Mouse (Mus musculus): ENCODE measurements around the gene Tacr2.

Tacr2 gene

DNA sequence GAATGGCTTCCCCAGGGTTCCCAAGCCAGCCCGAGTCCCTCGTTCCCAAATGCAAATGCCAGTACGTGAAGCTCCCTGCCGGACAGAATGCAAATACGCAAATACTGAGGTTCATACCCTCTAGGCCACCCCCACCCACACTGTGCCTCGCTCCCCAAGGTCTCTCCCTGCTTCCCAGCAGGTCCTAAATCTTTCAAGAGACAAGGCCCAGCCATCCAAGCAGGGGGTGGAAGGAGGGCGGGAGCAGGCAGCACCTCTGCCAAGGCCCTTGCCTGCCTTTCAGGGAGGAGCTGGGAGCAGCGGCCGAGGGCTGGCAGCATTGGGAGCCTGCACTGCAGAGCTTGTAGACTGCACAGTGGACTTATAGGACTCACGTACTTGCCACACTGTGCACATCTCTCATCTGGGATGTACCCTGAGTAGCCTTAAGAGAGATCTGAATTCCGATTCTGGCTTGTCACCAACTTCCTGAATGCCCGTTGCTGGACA is at the start of gene Tacr2:
Tacr2 (plus strand) TSS at position 439 of the 489 bp plus-strand sequence.
- DNase-seq (ENCODE audit: low spot score in 2 of 2): no peak

DNA sequence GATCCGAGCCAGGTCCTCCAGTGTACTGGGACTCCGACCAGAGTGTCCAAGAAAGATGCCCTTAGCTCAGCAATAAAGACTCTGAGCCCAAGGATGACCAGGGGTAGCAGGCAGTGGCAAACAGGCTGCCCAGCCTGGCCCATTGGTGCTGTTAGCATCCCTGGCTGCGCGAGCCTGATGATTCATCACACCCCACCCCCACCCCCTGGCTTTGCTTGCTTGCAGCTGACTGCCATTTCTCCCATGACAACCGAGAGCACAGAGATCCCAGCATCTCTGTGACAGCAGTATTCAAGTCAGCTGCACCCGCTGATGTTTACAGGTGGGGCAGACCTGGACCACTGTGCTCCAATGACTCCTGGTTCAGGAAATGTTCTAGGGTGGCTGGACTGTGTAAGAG is 49.7 kb upstream of the Tacr2 start:
- no peak for DNase-seq (ENCODE audit: low spot score in 2 of 2)

DNA sequence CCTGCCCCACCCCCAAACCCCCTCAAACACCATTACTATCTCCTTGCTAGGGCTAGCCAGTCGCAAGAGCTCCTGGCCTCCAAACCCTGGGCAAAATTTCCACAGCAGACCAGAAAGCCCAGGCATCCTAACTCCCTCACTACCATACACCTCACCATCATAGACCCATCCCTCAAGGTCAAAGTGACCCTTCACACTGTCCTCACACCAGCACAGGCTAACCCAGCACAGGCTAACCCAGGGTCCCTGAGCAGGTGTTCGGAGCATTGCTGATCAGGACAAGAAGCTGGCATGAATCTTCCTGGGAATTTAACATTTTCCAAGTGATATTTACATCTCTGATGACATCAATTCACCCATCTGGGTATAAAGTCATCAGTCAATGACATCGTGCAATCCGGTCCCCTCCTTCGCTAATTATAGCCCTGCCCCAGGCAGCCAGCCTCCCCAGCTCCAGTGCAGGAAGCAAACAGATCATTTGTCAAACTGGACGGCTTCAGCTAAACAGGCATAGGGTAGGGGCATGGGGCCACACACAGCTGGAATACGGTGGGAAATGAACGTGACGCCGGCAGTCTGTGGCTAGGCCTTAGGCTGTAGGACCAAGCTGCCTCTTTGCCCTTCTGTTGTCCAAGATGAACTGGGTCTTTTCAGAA is 43.9 kb upstream of the Tacr2 start:
- DNase-seq (ENCODE audit: low spot score in 2 of 2): no peak

DNA sequence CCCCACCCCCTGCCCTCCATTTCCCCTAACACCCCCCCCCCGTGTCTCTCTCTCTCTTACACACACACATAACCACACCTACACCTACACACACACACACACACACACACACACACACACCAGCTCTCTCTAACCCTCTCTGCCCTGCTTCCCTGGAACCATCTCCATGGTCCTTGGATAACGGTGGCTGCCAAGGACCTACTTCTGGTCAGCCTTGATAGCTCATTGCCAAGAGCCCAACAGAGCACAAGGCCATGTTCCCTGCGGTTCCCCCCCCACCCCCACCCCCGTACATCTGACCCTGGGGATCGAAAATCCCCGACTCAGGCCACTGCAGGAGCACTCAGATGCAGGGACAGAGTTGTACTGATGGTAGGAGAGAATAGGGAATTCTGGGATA is 40.9 kb upstream of the Tacr2 start:
- no peak for DNase-seq (ENCODE audit: low spot score in 2 of 2)

DNA sequence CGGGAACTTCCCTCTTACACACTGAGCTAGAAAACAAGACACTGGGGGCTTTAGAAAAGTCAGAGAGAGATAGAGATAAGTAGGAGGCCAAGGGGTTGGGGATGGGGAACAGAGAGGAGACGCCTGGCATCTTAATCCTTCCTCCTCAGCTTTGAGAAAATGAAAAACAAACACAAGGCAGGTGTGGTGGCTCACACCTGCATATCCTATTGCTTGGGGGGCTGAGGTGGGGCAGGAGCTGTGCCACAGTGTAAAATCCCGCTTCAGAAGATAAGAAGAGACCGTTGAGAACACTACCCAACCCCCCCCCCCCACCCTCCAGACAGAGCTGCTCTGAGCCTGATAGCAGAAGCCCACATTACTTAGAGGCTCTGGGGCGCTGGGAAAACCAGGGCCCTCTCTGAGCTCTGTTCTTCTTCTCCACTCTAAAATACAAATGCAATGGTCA is 37.0 kb upstream of the Tacr2 start:
- DNase-seq (ENCODE audit: low spot score in 2 of 2): no peak

DNA sequence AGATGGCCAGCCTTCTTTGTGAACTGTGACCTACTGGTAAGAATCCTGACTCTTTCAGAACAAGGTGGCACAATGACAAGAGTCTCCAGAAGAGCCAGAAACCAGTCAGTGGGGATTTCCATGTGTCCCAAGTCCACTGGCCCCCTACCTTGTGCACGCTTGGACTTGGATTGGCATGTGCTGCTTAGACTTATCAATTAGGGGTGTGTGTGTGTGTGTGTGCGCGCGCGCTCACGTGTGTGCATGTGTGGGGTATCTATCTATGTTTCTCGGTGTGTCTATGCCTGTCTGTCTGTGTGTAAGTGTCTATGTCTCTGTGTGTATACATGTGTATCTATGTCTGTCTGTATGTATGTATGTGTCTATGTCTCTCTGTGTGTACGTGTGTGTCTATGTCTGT is 36.6 kb upstream of the Tacr2 start:
- DNase-seq (ENCODE audit: low spot score in 2 of 2): no peak

DNA sequence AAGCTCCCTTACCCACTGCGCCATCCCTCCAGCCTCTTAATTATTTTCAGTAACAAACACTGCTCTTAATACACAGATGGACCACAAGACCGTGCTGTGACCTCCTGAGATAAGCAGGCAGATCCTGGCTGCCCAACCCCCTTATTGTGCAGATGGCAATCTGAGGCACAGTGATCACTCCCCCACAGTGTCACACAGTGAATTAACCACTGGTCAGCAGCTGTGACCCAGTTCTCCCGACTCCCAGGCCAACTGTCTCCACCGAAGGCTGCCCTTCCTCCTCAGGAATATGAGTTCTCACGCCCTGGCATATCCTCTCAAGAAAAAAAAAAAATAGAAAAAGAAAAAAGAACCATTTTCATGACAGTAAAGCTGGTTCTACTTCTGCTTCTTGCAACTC is 35.6 kb upstream of the Tacr2 start:
- DNase-seq (ENCODE audit: low spot score in 2 of 2): peak; percentile 38 to 45

DNA sequence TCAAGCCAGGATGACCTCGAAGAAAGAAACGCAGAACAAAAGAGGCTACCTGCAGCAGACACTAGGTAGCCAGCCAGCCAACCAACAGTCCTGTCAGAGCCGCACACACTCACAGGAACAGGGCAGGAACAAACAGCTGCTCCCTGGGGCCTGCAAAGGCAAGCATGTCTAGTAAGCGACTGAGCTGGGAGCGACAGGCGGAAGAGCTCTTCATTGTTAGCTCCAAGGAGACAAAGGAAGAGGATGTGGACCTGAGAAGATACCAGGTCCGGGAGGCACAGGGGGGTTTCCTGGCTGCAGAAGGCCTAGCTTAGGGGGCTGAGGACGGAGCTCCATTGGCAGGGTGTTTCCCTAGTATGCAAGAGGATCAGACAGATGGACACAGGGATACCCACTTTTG is 35.0 kb upstream of the Tacr2 start:
- no peak for DNase-seq (ENCODE audit: low spot score in 2 of 2)

DNA sequence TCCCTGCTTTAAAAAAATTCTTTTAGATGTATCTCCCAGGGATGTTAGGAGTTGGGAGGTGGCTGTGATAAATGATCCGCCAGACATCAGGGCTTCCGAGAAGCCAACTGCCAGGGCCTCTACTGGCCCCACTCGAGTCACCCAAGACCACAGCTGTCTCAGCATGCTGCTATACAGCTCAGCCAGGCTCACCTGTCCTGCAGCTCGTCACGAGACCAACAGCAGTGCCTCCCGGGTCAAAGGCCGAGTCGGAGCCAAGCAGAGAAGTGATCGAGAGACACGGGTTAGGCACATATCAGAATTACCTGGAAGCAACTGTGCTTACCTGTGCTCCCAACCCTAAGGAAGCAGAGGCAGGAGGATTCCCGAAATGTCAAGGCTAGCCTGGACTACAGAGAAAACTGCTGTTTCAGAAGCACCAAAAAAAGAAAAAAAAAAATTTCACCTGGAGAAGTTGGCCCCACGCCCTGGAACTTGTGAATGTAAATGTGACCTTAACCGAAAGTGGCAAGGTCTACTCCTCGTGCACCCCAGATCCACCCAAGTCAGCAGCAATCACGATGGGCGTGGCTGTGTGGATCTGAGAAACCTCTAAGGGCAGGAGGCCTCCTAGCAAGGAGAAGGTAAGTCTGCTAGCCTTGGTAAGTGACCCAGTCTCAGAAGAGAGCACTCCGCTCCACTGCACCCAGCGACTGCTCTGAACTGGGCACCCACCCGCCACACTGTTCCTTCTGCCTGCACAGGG is 34.0 kb upstream of the Tacr2 start:
- no peak for DNase-seq (ENCODE audit: low spot score in 2 of 2)

DNA sequence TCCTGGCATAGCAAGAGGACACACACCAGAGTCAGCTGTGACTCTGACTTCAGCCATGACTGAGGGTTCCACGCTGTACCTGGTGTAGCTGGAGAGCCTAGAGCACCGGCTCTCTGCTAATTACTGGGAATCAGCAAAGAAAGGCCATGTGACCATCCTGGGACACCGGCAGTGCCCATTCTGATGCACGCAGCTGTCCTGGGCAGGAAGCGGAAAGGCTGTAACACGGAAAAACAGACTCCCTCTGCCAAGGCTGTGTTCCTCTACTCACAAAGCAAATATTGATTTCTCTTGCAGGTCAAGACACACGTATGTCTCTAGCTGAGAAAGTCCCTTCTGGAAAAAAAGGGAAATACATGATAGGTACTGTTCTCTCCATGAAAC is 33.5 kb upstream of the Tacr2 start:
- no peak for DNase-seq (ENCODE audit: low spot score in 2 of 2)

DNA sequence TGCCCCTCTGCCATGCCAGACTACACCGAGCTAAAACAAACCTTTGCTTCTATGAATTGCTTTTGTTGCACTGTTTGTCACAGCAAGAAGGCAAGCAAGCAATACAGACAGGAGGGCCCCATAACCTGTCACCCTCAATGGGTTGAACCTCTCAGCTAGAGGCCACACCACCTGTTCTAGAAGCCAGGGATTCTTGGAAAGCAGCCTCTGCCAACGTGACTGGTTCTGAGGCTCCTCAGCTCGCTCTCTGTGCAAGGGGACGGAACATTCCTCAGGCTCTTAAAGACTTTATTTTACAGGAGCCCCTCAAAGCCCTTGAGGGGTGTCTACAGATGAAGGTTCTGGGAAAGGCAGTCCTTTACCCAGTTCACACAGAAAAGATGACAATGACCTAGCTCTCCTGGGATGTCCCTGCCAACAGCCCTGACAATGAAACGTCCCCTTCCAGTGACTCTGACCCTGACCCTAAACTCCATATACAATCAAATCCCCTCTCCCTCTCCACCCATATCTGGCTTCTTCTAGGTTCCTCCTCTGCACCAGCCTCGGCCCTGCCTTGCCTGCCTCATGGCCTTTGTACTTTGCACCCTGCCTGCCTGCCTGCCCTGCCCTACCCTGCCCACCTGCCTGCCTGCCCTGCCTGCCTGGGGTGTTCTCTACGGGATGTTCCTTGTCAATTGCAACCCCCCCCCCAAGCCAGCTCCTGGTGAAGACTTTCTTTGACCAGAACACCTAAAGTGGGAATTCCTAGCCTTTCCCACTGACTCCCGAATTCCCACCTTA is 31.3 kb upstream of the Tacr2 start:
- no peak for DNase-seq (ENCODE audit: low spot score in 2 of 2)

DNA sequence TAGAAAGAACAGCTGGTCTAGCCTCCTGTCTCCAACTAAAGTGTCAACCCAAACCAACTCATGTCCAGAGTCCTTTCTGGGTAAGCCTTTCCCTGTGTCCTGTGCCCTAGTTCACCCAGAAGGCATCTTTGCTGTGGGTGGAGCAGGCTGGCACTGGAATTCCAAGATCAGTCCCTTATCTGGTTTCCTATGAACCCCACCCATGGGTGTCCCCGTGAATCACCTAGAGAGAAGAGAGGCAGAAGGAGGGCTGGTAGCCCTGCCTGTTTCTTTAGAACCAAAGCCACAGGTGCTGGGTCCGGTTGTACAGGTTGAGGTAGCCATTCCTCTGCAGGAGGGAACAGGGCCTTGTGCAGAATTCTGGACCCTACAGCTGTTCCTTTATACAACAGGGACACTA is 30.6 kb upstream of the Tacr2 start:
- no peak for DNase-seq (ENCODE audit: low spot score in 2 of 2)

DNA sequence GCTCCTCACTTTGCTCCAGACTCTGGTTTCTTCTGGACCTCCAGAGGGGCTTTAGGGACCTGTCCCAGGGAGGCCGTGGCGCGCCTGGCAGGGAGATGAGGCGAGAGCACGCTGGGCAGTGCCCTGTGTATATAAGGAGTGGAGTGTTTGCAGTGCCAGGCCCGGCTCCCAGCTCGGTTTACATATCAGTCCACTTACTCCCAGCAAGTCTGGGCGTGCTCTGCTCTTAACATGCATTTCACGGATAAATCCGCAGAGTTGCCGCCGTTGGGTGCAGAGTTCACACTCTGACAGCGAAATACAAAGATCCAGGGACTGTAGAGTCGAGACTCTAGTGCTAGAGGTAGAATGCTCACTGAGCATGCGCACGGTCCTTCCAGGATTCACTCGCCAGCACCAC is 29.5 kb upstream of the Tacr2 start:
- DNase-seq (ENCODE audit: low spot score in 2 of 2): no peak

DNA sequence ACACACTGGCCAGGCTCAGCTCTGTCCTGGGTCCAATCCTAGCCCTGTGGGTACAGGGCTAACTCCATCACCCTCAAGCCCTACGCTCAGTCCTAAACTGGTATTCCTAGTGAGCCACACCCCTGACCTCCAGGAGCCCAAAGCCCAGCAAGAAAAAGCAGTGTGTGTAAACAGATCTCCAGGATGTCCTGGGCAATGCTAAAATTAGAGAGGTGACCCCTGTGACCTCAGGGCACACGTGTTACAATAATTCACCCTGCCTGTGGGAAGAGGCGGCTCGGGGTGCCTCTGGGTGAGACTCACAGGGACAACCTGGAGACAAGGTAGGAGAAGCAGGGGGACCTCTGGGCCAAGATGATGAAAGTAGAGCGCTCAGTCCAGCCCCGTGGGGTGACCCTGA is 28.0 kb upstream of the Tacr2 start:
- no peak for DNase-seq (ENCODE audit: low spot score in 2 of 2)

DNA sequence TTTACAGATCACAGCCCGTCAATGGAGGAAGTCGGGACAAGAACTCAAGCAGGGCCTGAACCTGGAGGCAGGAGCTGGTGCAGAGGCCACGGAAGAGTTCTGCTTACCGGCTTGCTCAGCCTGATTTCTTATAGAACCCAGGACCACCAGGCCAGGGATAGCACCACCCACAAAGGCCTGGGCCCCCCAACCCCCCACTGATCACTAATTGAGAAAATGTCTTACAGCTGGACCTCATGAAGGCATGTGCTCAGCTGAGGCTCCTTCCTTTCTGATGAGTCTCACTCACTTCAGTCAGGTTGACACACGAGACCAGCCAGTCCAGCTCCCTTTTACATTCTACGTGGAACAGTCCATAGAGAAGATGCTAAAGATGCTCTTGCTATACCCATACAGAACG is 26.4 kb upstream of the Tacr2 start:
- no peak for DNase-seq (ENCODE audit: low spot score in 2 of 2)

DNA sequence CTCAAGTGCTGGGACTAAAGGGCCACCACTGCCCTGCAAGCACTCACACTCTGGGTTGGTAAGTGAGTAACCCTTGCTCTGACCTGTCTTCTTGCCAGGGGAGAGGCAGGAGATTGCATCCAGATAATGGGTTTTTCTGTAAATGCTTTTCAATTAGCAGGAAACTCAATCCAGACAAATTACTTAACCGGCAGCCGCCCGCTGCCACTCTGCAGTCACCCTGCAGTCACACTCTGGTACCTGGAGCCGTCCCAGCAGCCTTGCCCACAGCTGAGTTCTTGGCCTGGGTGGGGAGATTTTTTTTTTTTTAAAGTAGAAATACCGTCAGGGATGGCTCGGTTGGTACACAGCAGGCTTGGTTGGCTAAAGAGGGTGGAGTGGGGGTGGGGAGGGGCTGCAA is 24.1 kb upstream of the Tacr2 start:
- DNase-seq (ENCODE audit: low spot score in 2 of 2): no peak

DNA sequence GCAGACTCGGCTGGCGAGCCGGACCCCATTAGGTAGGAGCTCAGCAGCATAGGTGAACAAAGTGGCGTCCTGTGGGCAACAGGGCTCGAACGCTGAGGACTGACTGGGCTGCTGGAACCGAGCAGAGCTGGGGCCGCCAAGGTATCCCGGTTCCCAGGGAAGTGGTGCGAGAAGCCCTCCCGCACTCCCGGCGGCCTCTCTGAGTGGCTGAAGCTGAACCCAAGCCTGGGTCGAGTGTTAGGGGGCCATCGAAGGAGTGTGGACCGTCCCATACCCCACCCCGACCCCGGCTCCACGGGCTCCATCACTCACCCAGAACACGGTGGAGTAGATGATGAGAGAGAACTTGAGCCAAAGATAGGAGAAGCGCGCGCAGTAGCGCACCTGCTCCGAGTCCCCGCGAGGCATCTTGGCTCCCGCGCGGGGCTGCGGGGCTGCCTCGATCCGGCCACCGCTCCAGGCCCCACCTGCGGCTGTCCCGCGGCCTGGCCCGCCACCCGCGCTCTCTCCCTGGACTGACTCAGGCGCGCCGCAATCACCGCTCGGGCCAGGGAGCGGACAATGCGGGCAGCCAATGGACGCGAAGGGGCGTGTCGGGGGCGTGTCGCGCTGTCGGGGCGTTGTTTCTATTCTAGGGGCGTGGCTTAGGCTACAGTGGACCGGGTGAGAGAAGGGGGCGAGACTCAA is 21.4 kb upstream of the Tacr2 start, which contains the start of gene Tspan15:
Tspan15 (minus strand) TSS at position 544 of the 687 bp plus-strand sequence.
- DNase-seq (ENCODE audit: low spot score in 2 of 2): peak; percentile 80 to 83

DNA sequence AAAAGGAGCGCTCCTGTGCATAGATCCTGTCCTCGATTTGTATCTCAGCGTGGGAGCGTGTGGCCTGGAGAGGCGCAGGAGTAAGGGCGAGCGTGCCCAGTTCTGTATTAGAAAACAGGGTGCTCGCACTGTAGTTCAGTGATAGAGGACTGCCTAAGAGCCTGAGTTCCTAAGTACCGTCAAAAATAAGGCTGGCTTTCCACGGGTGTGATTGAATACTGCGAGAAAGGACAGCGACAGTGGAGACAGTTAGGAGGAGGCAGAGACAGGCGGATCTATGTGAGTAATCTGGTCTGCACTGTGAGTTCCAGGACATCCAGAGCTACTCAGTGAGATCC is 20.9 kb upstream of the Tacr2 start:
- DNase-seq (ENCODE audit: low spot score in 2 of 2): no peak

DNA sequence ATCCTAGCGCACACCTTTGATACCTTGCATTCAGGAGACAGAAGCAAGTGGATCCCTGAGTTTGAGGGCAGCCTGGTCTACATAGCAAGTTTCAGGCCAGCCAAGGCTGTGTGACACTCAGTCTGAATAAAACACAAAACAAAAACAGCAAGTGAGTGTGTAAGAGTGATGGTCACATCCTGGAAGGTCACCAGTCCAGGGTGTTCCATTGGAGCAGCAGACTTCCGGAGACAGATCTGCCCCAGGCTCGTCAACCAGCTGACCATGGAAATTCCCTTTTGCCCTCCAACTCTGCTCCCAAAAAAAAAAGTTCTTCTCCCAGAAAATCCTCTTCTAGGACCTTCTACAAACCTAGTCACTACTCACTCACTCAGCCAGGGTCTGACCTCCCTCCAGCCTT is 20.4 kb upstream of the Tacr2 start:
- peak in 1 of 2 experiments; percentile 22 for DNase-seq (ENCODE audit: low spot score in 2 of 2)

DNA sequence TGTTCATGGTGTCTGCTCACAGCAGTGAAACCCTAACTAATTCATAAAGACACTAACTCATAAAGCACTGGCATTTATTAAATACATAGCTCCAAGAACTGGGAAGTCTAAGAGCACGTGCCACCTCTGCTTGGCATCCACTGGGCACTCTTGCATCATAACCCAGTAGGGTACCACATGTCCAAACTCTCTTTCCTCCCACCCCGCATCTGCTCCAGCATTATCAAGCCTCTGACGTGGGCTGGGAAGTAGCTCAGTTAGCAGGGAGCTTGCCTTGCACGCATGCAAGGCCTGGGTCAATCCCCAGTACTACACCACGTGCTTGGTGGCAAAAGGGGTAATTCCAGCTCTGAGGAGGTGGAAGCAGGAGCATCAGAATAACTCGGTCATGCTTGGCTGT is 16.1 kb upstream of the Tacr2 start:
- no peak for DNase-seq (ENCODE audit: low spot score in 2 of 2)

DNA sequence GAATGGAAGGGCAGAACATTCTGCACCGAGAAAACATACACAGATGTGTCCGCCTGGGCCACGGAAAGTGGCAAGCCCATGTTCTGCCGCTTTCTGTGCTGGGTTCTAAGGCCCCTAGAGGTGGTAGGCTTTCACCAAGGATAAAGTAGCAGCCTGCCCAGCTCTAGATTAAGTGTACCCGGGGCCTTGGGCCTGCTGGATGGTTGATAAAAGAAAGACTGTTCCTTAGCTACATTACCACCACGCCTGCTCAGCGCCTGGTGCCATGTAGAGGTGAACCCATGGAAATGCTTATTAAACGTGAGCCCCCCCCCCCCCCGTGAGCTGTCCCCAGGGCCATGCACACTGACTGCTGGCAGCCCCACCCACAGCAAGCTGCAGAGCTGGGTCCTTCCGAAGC is 15.0 kb upstream of the Tacr2 start:
- peak in 1 of 2 experiments; percentile 13 for DNase-seq (ENCODE audit: low spot score in 2 of 2)

DNA sequence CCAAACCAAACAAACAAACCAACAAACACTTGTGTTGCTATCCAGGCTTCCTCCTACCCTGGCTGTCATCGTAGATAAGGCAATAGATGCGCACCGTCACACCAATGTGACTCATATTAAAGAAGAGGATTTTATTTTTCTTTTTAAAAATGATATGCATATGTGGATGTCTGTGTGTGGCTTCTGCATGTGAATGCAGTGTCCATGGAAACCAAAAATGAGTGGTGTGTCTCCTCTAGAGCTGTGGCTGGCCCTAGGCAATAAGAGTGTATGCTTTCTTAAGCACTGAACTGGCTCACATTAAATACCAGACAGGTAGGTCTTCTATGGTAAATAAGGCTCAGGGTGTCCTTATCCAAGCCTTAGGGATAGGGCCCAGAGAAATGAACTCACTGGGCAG is 13.6 kb upstream of the Tacr2 start:
- no peak for DNase-seq (ENCODE audit: low spot score in 2 of 2)

Data from spleen, postnatal 36 days (tissue).